Mouse (Mus musculus) megakaryocyte, embryonic 14.5 days (primary cell): Measurements from ENCODE around the gene Olfr653.

Source experiments
- FLI1 ChIP-seq: IDR thresholded peaks from 2 replicates; pipeline ENCODE4 v1.6.1; 2012; ENCODE audit warnings: low read length, inconsistent platforms, mixed read lengths
- GATA1 ChIP-seq: IDR thresholded peaks from 3 replicates; pipeline ENCODE4 v1.6.1; 2012; ENCODE audit warnings: mixed read lengths, low read length, inconsistent platforms, borderline replicate concordance

GRCm38 (mm10) chr7:104577014-104577413 is at the start of gene Olfr653:
- TF ChIP-seq GATA1 (no peak), FLI1 (no peak)
